Mouse (Mus musculus) MEL (cell line): Measurements from ENCODE around the gene Col6a5. TPM values are rescaled to one million over a fixed set of nuclear protein-coding genes. Genes with fewer than 3 reads are reported as not detected.

Source experiments
- DNase-seq: peaks from one replicate; pipeline ENCODE4 v3.0.0; 2011; ENCODE audit warnings: low read depth, low spot score
- H3K27ac ChIP-seq: 2 replicates; pipeline ENCODE4 v1.5.1; 2012; ENCODE audit warnings: low read depth, mild to moderate bottlenecking, control low read depth, low read length, moderate library complexity; ENCODE audit not compliant: control insufficient read depth
- H3K27me3 ChIP-seq, 2 experiments: fragments of 150-350 bp in 1 of 2; sonication (generic) in 1 of 2; 2 replicates each; pipeline ENCODE4 v1.6.1; 2012; ENCODE audit warnings: low read length in 2 of 2, mild to moderate bottlenecking in 2 of 2, improper control_type of control experiment in 1 of 2, moderate library complexity in 1 of 2; ENCODE audit not compliant: insufficient read depth in 2 of 2, control insufficient read depth in 1 of 2
- H3K36me3 ChIP-seq, 2 experiments: 2 replicates each; pipeline ENCODE4 v1.6.1; 2012 to 2014; ENCODE audit warnings: low read length in 2 of 2, improper control_type of control experiment in 1 of 2, inconsistent platforms in 1 of 2, mild to moderate bottlenecking in 1 of 2; ENCODE audit not compliant: insufficient read depth in 2 of 2, control insufficient read depth in 1 of 2
- H3K4me1 ChIP-seq, 2 experiments: fragments of 150-350 bp in 1 of 2; sonication (generic) in 1 of 2; 2 replicates each; pipeline ENCODE4 v1.6.1; 2012; ENCODE audit warnings: low read length in 2 of 2, improper control_type of control experiment in 1 of 2, mild to moderate bottlenecking in 1 of 2; ENCODE audit not compliant: insufficient read depth in 2 of 2, control insufficient read depth in 1 of 2
- H3K4me3 ChIP-seq, 2 experiments: fragments of 150-350 bp in 1 of 2; sonication (generic) in 1 of 2; 2 replicates each; pipeline ENCODE4 v1.5.1; 2012; ENCODE audit warnings: low read depth in 2 of 2, low read length in 2 of 2, mild to moderate bottlenecking in 2 of 2, moderate library complexity in 2 of 2, control low read depth in 1 of 2, improper control_type of control experiment in 1 of 2; ENCODE audit not compliant: control insufficient read depth in 1 of 2, insufficient read depth in 1 of 2
- H3K79me2 ChIP-seq: 2 replicates; pipeline ENCODE4 v1.6.1; 2012; ENCODE audit warnings: mild to moderate bottlenecking, low read length, moderate library complexity; ENCODE audit not compliant: control insufficient read depth, poor library complexity, insufficient read depth
- H3K9ac ChIP-seq: 2 replicates; pipeline ENCODE4 v1.6.1; 2012; ENCODE audit warnings: low read depth, mild to moderate bottlenecking, control low read depth, low read length, moderate library complexity; ENCODE audit not compliant: control insufficient read depth, poor library complexity, severe bottlenecking
- H3K9me3 ChIP-seq: fragments of 150-350 bp; sonication (generic); replicated peaks from 2 replicates; pipeline ENCODE4 v1.6.1; 2012; ENCODE audit warnings: mild to moderate bottlenecking, low read length, improper control_type of control experiment, moderate library complexity; ENCODE audit not compliant: insufficient read depth
- CHD1 ChIP-seq: IDR thresholded peaks from 2 replicates; pipeline ENCODE4 v1.6.1; 2012; ENCODE audit warnings: low read depth, mild to moderate bottlenecking, inconsistent platforms, low read length, improper control_type of control experiment
- CTCF ChIP-seq, 3 experiments: IDR thresholded peaks in 2 of 3; conservative IDR thresholded peaks in 1 of 3; 2 replicates each; pipeline ENCODE4 v1.5.1; 2011 to 2012; ENCODE audit warnings: low read length in 3 of 3, low read depth in 2 of 3, mild to moderate bottlenecking in 2 of 3, improper control_type of control experiment in 1 of 3, inconsistent platforms in 1 of 3, mixed read lengths in 1 of 3, moderate library complexity in 1 of 3; ENCODE audit not compliant: control insufficient read depth in 1 of 3, insufficient read depth in 1 of 3, poor library complexity in 1 of 3, severe bottlenecking in 1 of 3
- EP300 ChIP-seq, 2 experiments: IDR thresholded peaks; 2 replicates each; pipeline ENCODE4 v1.6.1; 2011; ENCODE audit warnings: improper control_type of control experiment in 2 of 2, low read length in 2 of 2, low read depth in 1 of 2, mild to moderate bottlenecking in 1 of 2
- GABPA ChIP-seq: IDR thresholded peaks from 2 replicates; pipeline ENCODE4 v1.6.1; 2012; ENCODE audit warnings: low read depth, mild to moderate bottlenecking, inconsistent platforms, low read length, improper control_type of control experiment, moderate library complexity
- JUND ChIP-seq: IDR thresholded peaks from 2 replicates; pipeline ENCODE4 v1.6.1; 2011; ENCODE audit warnings: low read depth, mild to moderate bottlenecking, improper control_type of control experiment, low read length
- MAFK ChIP-seq: IDR thresholded peaks from 2 replicates; pipeline ENCODE4 v1.6.1; 2011; ENCODE audit warnings: low read depth, mild to moderate bottlenecking, low read length, improper control_type of control experiment, borderline replicate concordance
- MAZ ChIP-seq: IDR thresholded peaks from 2 replicates; pipeline ENCODE4 v1.6.1; 2012; ENCODE audit warnings: low read depth, mild to moderate bottlenecking, inconsistent platforms, low read length, improper control_type of control experiment
- MEF2A ChIP-seq: IDR thresholded peaks from 2 replicates; pipeline ENCODE4 v1.6.1; 2014; ENCODE audit warnings: low read depth, mild to moderate bottlenecking, inconsistent platforms, low read length, improper control_type of control experiment; ENCODE audit not compliant: poor library complexity, insufficient replicate concordance, severe bottlenecking; ENCODE audit errors: extremely low read depth
- MYB ChIP-seq: IDR thresholded peaks from 2 replicates; pipeline ENCODE4 v1.6.1; 2011; ENCODE audit warnings: mild to moderate bottlenecking, low read depth, low read length, improper control_type of control experiment
- NRF1 ChIP-seq: IDR thresholded peaks from 2 replicates; pipeline ENCODE4 v1.6.1; 2014; ENCODE audit warnings: low read depth, mild to moderate bottlenecking, inconsistent platforms, low read length, improper control_type of control experiment, moderate library complexity; ENCODE audit not compliant: poor library complexity, insufficient read depth, severe bottlenecking
- POLR2AphosphoS2 ChIP-seq: IDR thresholded peaks from 2 replicates; pipeline ENCODE4 v1.6.1; 2011; ENCODE audit warnings: low read length, improper control_type of control experiment
- SIN3A ChIP-seq: IDR thresholded peaks from 2 replicates; pipeline ENCODE4 v1.6.1; 2012; ENCODE audit warnings: low read length, improper control_type of control experiment, inconsistent platforms
- TAL1 ChIP-seq: IDR thresholded peaks from 2 replicates; pipeline ENCODE4 v1.6.1; 2012; ENCODE audit warnings: mild to moderate bottlenecking, inconsistent platforms, low read length, moderate library complexity, mixed read lengths
- TBP ChIP-seq: IDR thresholded peaks from 2 replicates; pipeline ENCODE4 v1.8.0; 2011; ENCODE audit warnings: low read depth, low read length, improper control_type of control experiment
- TCF12 ChIP-seq: IDR thresholded peaks from 2 replicates; pipeline ENCODE4 v1.6.1; 2014; ENCODE audit warnings: low read depth, mild to moderate bottlenecking, inconsistent platforms, low read length, improper control_type of control experiment, moderate library complexity
- USF1 ChIP-seq: IDR thresholded peaks from 2 replicates; pipeline ENCODE4 v1.6.1; 2014; ENCODE audit warnings: low read depth, mild to moderate bottlenecking, inconsistent platforms, low read length, improper control_type of control experiment, moderate library complexity
- USF2 ChIP-seq, 2 experiments: IDR thresholded peaks; 2 replicates each; pipeline ENCODE4 v1.6.1; 2011 to 2012; ENCODE audit warnings: improper control_type of control experiment in 2 of 2, low read length in 2 of 2, borderline replicate concordance in 1 of 2, inconsistent platforms in 1 of 2, low read depth in 1 of 2, mild to moderate bottlenecking in 1 of 2; ENCODE audit not compliant: insufficient read depth in 1 of 2
- ZNF384 ChIP-seq: IDR thresholded peaks from 2 replicates; pipeline ENCODE4 v1.6.1; 2012; ENCODE audit warnings: low read depth, mild to moderate bottlenecking, inconsistent platforms, low read length, improper control_type of control experiment
- polyA plus RNA-seq, 2 experiments: library from polyadenylated mRNA; stranded (reverse) in 1 of 2; unstranded in 1 of 2; fragments of >175 nt in 1 of 2; fragments of >200 nt in 1 of 2; gene quantifications; 2 replicates each; pipeline versions ENCODE4 v1.2.1 to v1.2.4; 2012; ENCODE audit warnings: low replicate concordance in 2 of 2, low read depth in 1 of 2; ENCODE audit not compliant: insufficient read length in 2 of 2, insufficient read depth in 1 of 2, missing spikeins in 1 of 2
- total RNA-seq: library from RNA; depleted of rRNA; stranded (reverse); fragments of 300-350 nt; gene quantifications from 2 replicates; pipeline ENCODE4 v1.2.3, GENCODE M21; 2012

The Col6a5 gene
- total and polyA plus RNA-seq, 3 experiments, result not detected

DNA sequence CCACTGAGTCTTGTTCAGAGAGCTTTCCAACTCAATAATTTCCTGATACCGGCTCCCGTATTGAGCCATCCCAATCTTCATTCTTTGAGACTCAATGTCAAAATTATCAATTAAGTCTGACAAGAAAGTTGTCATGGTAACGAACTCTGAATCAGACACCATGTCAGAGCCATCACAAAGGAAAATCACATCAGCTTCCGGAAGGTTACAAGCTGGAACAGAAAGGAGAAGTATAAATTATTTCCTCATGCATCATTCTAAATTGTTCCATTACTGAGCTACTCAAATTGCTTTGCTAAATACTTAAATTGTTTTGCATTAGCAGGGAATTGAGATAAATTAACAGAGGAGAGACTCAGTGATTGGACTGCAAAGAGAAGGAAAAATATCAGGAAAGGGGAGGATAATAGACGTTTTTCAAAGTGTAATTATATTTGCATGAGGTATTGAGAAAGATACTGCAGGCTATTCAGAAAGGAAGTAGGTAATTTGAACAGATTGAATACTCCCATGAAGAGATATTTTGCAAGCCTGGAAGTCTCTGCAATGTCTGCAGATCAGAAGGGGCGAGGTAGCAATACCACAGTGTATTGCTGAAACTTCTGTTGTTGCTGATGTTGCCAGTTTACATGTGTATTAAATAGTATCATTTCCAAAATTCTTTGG is 31.9 kb downstream of the Col6a5 start:
- H3K4me1 ChIP-seq, result no peaks in the 10 kb centered on the region
- no peak overlapping the region for H3K9ac ChIP-seq
- H3K27me3 ChIP-seq, result no peaks in the 10 kb centered on the region
- no peaks in the 10 kb centered on the region for H3K36me3 ChIP-seq
- no peak for TF ChIP-seq MEF2A
- TF ChIP-seq MYB, result no peak
- TF ChIP-seq TCF12, result no peak
- TF ChIP-seq EP300 (IDR thresholded peaks at IDR 0.05; ENCODE audit: low read depth in 1 of 2, low read length in 2 of 2), result no peak
- H3K79me2 ChIP-seq, result no peaks in the 10 kb centered on the region
- no peak overlapping the region for H3K27ac ChIP-seq
- no peak overlapping the region for H3K4me3 ChIP-seq
- no peak for DNase-seq
- no peaks in the 10 kb centered on the region for H3K9me3 ChIP-seq

DNA sequence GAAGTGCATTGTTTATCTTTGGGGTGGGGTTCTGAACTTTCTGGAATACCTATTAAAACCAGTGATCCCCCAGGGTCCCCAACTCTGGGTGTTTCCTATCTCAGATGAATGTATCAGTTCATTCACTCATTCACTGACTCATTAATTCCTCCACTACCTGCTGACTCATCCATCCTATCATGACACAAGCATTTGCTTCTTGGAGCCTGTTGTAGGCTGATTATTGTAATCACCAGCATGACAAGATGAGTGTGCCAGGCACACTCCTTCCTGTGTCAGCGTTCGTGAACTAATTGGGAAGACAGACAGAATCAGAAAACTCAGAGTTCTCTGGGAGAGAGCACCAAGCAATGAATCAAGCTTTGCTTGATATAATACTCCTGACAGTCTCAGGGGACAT is 36.8 kb downstream of the Col6a5 start:
- Histone ChIP-seq H3K79me2 (no peaks in the 10 kb centered on the region), H3K36me3 (no peaks in the 10 kb centered on the region), H3K27ac (no peak overlapping the region), H3K27me3 (no peaks in the 10 kb centered on the region), H3K4me3 (no peak overlapping the region), H3K9me3 (no peaks in the 10 kb centered on the region), H3K9ac (no peak overlapping the region), H3K4me1 (no peaks in the 10 kb centered on the region)
- no peak for DNase-seq
- TF ChIP-seq POLR2AphosphoS2 (no peak), MEF2A (no peak), NRF1 (no peak), CHD1 (no peak), CTCF (IDR thresholded peaks at IDR 0.05 in 2 of 3, conservative IDR thresholded peaks at IDR 0.05 in 1 of 3; ENCODE audit: control insufficient read depth in 1 of 3, insufficient read depth in 1 of 3, low read depth in 2 of 3, low read length in 3 of 3, poor library complexity in 1 of 3, severe bottlenecking in 1 of 3) (no peak), USF2 (IDR thresholded peaks at IDR 0.05; ENCODE audit: borderline replicate concordance in 1 of 2, insufficient read depth in 1 of 2, low read depth in 1 of 2, low read length in 2 of 2) (no peak), USF1 (no peak), SIN3A (no peak), TBP (no peak), GABPA (no peak), ZNF384 (no peak), MAZ (no peak), EP300 (IDR thresholded peaks at IDR 0.05; ENCODE audit: low read depth in 1 of 2, low read length in 2 of 2) (no peak), MAFK (no peak), JUND (no peak), TAL1 (no peak)
